Mouse (Mus musculus) gastrocnemius, postnatal 10 days (tissue): ENCODE results near the gene Sf3b6. TPM values are rescaled to one million over a fixed set of nuclear protein-coding genes. Genes with fewer than 3 reads are reported as not detected.

Experiments used
- total RNA-seq, 2 experiments: library from RNA; stranded (reverse); gene quantifications; 2 replicates each; pipeline ENCODE4 v1.2.3; 2021

The Sf3b6 gene
- total RNA-seq, 2 experiments from 2014 or later, result 55.5 to 64.4 TPM

Other genes with a start within 250 kb of the Sf3b6 start
- 10 to 100 TPM; 24.5 to 33.2 TPM for gene Itsn2, start 224.9 kb upstream of the Sf3b6 start, total RNA-seq
- gene Gm3625, start 224.6 kb upstream of the Sf3b6 start, total RNA-seq, result not detected
- gene Fam228a, start 79.1 kb upstream of the Sf3b6 start, total RNA-seq, result under 1 TPM; 0.14 to 0.27 TPM
- 1 to 10 TPM; 1.9 to 2.6 TPM for gene Pfn4, start 48.5 kb upstream of the Sf3b6 start, total RNA-seq
- 1 to 10 TPM; 4.6 to 7.8 TPM for gene Fam228b, start 48.3 kb upstream of the Sf3b6 start, total RNA-seq
- gene Fkbp1b, start 24.0 kb downstream of the Sf3b6 start, total RNA-seq, result 1 to 10 TPM; 2.6 to 2.9 TPM
- gene Wdcp, start 25.8 kb downstream of the Sf3b6 start, total RNA-seq, result 1 to 10 TPM; 4.8 to 6.0 TPM
- gene Mfsd2b, start 56.8 kb downstream of the Sf3b6 start, total RNA-seq, result 1 to 10 TPM in 1 of 2 experiments, under 1 TPM in 1; 0.78 to 1.3 TPM
- 10 to 100 TPM; 44.6 to 53.0 TPM for gene Ubxn2a, start 90.2 kb downstream of the Sf3b6 start, total RNA-seq
- gene Atad2b, start 99.8 kb downstream of the Sf3b6 start, total RNA-seq, result 10 to 100 TPM; 25.5 to 28.7 TPM